In the genomic region with DNA sequence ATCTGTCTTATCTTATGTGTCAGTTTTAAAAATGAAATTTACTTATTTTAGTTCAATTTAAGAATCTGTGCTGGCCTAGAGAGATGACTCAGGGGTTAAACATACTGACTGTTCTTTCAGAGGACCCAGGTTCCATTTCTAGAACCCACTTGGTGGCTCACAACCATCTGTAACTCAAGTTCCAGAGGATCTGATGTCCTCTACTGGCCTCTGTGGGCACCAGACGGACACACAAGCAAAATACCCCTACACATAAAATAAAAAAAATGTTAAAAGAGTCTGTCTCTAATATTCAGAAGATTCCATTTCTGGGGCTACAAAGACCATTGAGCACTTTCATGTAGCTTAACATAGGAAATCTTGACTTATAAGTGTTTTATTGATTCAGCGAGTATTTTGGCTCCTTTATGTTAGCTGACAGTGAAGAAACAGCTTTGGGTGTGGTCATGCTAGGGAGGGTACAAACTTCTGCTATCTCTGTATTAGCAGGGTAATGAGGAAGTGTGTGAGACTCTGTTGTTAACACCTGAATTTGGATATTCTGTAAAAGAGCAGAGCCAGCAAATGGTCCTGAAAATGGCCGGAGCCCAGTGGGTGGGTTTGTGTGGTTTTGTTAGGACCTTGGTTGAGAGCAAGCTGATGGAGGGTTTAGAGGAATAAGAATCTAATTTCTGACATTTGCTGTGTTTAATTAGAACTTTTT, we compare ENCODE assay signal across 14 mouse cellular contexts. TPM values are rescaled to one million over a fixed set of nuclear protein-coding genes. Genes with fewer than 3 reads are reported as not detected.
DNase-seq lines count a peak whose midpoint lies in the region; ATAC-seq and TF ChIP-seq lines count a peak whose summit lies in the region.
"Had no signal": no experiment of that assay in that cellular context is flagged by ENCODE, and none has a peak within 500 bp of the region (broad histone marks: within the 10 kb centered on the region; RNA-seq: fewer than 3 reads in every experiment).

No protein-coding gene starts in this region.

- no peak overlapping the region for H3K4me2 ChIP-seq in intestine, postnatal 0 days (replicated peaks; ENCODE audit: low read depth)
- H3K4me2 ChIP-seq: embryonic facial prominence, embryonic 13.5 days had no signal

- ATAC-seq in intestine, postnatal 0 days: no peak
- peak; percentile 96 for ATAC-seq in megakaryocyte-erythroid progenitor cell, adult 5-6 weeks (replicated peaks; ENCODE audit: low FRiP score, low TSS enrichment, poor library complexity, severe bottlenecking)
- ATAC-seq: forebrain, embryonic 16.5 days had no signal

- no peaks in the 10 kb centered on the region for H3K27me3 ChIP-seq in heart, embryonic 10.5 days (ENCODE audit: insufficient read depth, poor library complexity, severe bottlenecking)
- no peaks in the 10 kb centered on the region for H3K27me3 ChIP-seq in intestine, postnatal 0 days (replicated peaks; ENCODE audit: control insufficient read depth, insufficient read depth, low read length)
- no peaks in the 10 kb centered on the region for H3K27me3 ChIP-seq in forebrain, embryonic 10.5 days (ENCODE audit: poor library complexity, severe bottlenecking)
- H3K27me3 ChIP-seq: embryonic facial prominence, embryonic 13.5 days had no signal

- no peak overlapping the region for H3K4me3 ChIP-seq in heart, embryonic 10.5 days
- H3K4me3 ChIP-seq in intestine, postnatal 0 days (ENCODE audit: low read depth, low read length): no peak overlapping the region
- H3K4me3 ChIP-seq in forebrain, embryonic 10.5 days: no peak overlapping the region
- H3K4me3 ChIP-seq: embryonic facial prominence, embryonic 13.5 days; hindbrain, embryonic 10.5 days had no signal

- no peak overlapping the region for H3K27ac ChIP-seq in heart, embryonic 10.5 days
- H3K27ac ChIP-seq in intestine, postnatal 0 days (ENCODE audit: low read depth, low read length): no peak overlapping the region
- H3K27ac ChIP-seq in forebrain, embryonic 10.5 days: no peak overlapping the region
- H3K27ac ChIP-seq: embryonic facial prominence, embryonic 13.5 days; hindbrain, embryonic 10.5 days had no signal

- H3K9me3 ChIP-seq in heart, embryonic 10.5 days: no peaks in the 10 kb centered on the region
- H3K9me3 ChIP-seq in intestine, postnatal 0 days (ENCODE audit: control insufficient read depth): no peaks in the 10 kb centered on the region
- no peaks in the 10 kb centered on the region for H3K9me3 ChIP-seq in forebrain, embryonic 10.5 days
- H3K9me3 ChIP-seq: embryonic facial prominence, embryonic 13.5 days; hindbrain, embryonic 10.5 days had no signal

- TF ChIP-seq CTCF in intestine, postnatal 0 days (IDR thresholded peaks at IDR 0.05; ENCODE audit: low read depth): peak; percentile 18; the same call in 1 of the 2 replicates

- 87% methylated on average over 3 of the region's 3 CpGs for WGBS in heart, embryonic 10.5 days
- 56% methylated on average over 3 of the region's 3 CpGs for WGBS in intestine, postnatal 0 days
- WGBS in forebrain, embryonic 10.5 days: 90% methylated on average over 3 of the region's 3 CpGs

- H3K4me1 ChIP-seq in heart, embryonic 10.5 days: peaks cover 10% of the 10 kb centered on the region; the same call in 1 of the 2 replicates
- no peaks in the 10 kb centered on the region for H3K4me1 ChIP-seq in intestine, postnatal 0 days (replicated peaks; ENCODE audit: control insufficient read depth, insufficient read depth, low read length)
- peaks cover 3% of the 10 kb centered on the region; the same call in 1 of the 2 replicates for H3K4me1 ChIP-seq in forebrain, embryonic 10.5 days
- H3K4me1 ChIP-seq: hindbrain, embryonic 10.5 days had no signal

- no peak overlapping the region for H3K9ac ChIP-seq in intestine, postnatal 0 days (ENCODE audit: low read depth, low read length)
- H3K9ac ChIP-seq: embryonic facial prominence, embryonic 13.5 days had no signal

- peaks cover 15% of the 10 kb centered on the region for H3K36me3 ChIP-seq in heart, embryonic 10.5 days
- H3K36me3 ChIP-seq in intestine, postnatal 0 days (ENCODE audit: control insufficient read depth, insufficient read depth): 0 out of 2 replicates have a peak, but pooled peaks cover 7% of the 10 kb centered on the region
- peaks cover 21% of the 10 kb centered on the region for H3K36me3 ChIP-seq in forebrain, embryonic 10.5 days (replicated peaks)

- peak; percentile 35 for DNase-seq in heart, embryonic 10.5 days (ENCODE audit: low spot score)
- no peak for DNase-seq in heart, adult 9 months (ENCODE audit: low spot score in 2 of 2)
- peak; percentile 61 for DNase-seq in c-Kit-negative CD71-positive TER-119-positive erythroid progenitor cells, embryonic 14.5 days (ENCODE audit: low read depth, low spot score)
- DNase-seq in ovary, postnatal 36 days (ENCODE audit: low spot score): no peak
- no peak for DNase-seq in kidney, postnatal 14 days
- DNase-seq in forebrain, embryonic 10.5 days (ENCODE audit: extremely low spot score, low spot score): no peak
- DNase-seq: cerebellum, postnatal 10 days; kidney, postnatal 4 days; spleen, adult 18-20 months had no signal

RNA-seq across cellular contexts. Expression of a gene that starts 10.5 kb away (rescaled TPM):
- 28.5 and 38.3 TPM in 2 replicates for polyA plus RNA-seq in heart, embryonic 10.5 days (2016; fragmentation: Nextera tagmentation; extraction: Ambion mirVana)
- polyA plus RNA-seq in intestine, postnatal 0 days (2015; fragmentation: Nextera tagmentation; extraction: Ambion mirVana): 14.7 and 15.6 TPM in 2 replicates
- 85.8 and 94.0 TPM in 2 replicates for total RNA-seq in megakaryocyte-erythroid progenitor cell, adult 5-6 weeks (2014; fragmentation: Nextera tagmentation)
- 76.9 and 86.7 TPM in 2 replicates for total RNA-seq in megakaryocyte-erythroid progenitor cell, adult 5-6 weeks (2017)
- 35.4 and 39.1 TPM in 2 replicates for polyA plus RNA-seq in forebrain, embryonic 10.5 days (2016; fragmentation: Nextera tagmentation; extraction: Ambion mirVana)

Comparison
In these comparisons a context has a peak if more than half of its experiments do, and no peak if none do; other contexts are left out.
1. DNase-seq: peak in heart, embryonic 10.5 days (single experiment) and c-Kit-negative CD71-positive TER-119-positive erythroid progenitor cells, embryonic 14.5 days (single experiment); none in heart, adult 9 months (0 of 2), ovary, postnatal 36 days (single experiment), kidney, postnatal 14 days (single experiment) and forebrain, embryonic 10.5 days (single experiment).